Mouse (Mus musculus): ENCODE measurements around the gene Clec4b2. TPM values are rescaled to one million over a fixed set of nuclear protein-coding genes. Genes with fewer than 3 reads are reported as not detected.
"Not testable (repeated sequence)": the region's sequence is repeated elsewhere in the genome, so short reads cannot be mapped to it uniquely, and the experiment has no call there.

Clec4b2 gene
- not detected in 2 replicates for polyA plus RNA-seq (2012; rRNA removed)

DNA sequence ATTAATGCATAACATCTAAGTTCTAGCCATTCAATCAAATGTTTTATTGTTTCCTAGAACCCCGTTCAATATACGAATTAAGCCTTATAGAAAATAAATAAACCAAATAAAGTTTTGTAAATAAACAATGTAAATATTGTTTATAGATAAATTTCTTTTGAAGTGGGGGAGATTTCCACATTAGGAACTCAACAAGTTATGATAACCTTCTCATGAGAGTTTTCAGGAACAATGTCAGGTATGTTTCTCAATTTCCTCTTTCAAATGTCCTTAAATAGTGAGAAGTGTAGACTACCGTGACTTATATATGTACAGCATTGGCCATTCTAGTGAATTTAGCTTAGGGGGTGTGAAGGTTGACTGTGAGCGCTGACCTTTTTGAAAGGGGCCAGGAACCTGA, at the start of gene Clec4b2:
Gene Clec4b2, plus strand, starts transcription at position 301 of the 400 bp plus-strand sequence.
- Histone ChIP-seq H3K4me3 (ENCODE audit: insufficient read depth, low read length) (no peak within 1 kb of the TSS), H3K27ac (ENCODE audit: insufficient read depth, low read length) (no peak within 1 kb of the TSS), H3K4me1 (ENCODE audit: control insufficient read depth, insufficient read depth, low read length) (no peaks in the 10 kb centered on the region)
- no peak for TF ChIP-seq CTCF (IDR thresholded peaks at IDR 0.05; ENCODE audit: extremely low read depth, insufficient read depth, low read length)
- no peak for TF ChIP-seq POLR2A (IDR thresholded peaks at IDR 0.05; ENCODE audit: extremely low read depth, insufficient read depth, low read length)

GRCm38 (mm10) chr6:123123195-123123594, 49.5 kb upstream of the Clec4b2 start:
- Histone ChIP-seq H3K4me3 (ENCODE audit: insufficient read depth, low read length) (no peak overlapping the region), H3K27ac (ENCODE audit: insufficient read depth, low read length) (no peak overlapping the region), H3K4me1 (ENCODE audit: control insufficient read depth, insufficient read depth, low read length) (no peaks in the 10 kb centered on the region)
- no peak for TF ChIP-seq POLR2A (IDR thresholded peaks at IDR 0.05; ENCODE audit: extremely low read depth, insufficient read depth, low read length)
- TF ChIP-seq CTCF (IDR thresholded peaks at IDR 0.05; ENCODE audit: extremely low read depth, insufficient read depth, low read length), result no peak

DNA sequence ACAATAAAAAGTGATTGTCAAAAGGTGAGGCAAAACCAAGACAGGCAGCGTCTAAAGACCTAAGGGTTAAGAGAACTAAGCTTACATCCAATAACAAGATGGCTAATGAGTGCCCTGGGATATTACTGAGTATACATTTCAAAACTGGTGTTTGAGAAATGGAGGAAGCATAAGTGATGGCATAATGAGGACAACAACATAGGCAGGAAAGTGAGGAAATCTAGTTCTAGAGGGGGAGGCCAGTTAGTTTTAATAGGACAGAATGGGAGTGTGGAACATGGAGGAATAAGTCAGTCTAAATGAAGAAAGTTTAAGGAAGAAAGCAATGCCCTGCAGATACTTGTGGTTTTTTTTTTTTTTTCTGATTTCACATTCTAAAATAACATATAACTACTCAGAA, 45.5 kb upstream of the Clec4b2 start:
- Histone ChIP-seq H3K27ac (ENCODE audit: insufficient read depth, low read length) (no peak overlapping the region), H3K4me3 (ENCODE audit: insufficient read depth, low read length) (no peak overlapping the region), H3K4me1 (ENCODE audit: control insufficient read depth, insufficient read depth, low read length) (no peaks in the 10 kb centered on the region)
- TF ChIP-seq CTCF (IDR thresholded peaks at IDR 0.05; ENCODE audit: extremely low read depth, insufficient read depth, low read length), result no peak
- TF ChIP-seq POLR2A (IDR thresholded peaks at IDR 0.05; ENCODE audit: extremely low read depth, insufficient read depth, low read length), result no peak

- not testable (repeated sequence) for H3K4me3 ChIP-seq (ENCODE audit: insufficient read depth, low read length); H3K4me1 ChIP-seq (ENCODE audit: control insufficient read depth, insufficient read depth, low read length); H3K27ac ChIP-seq (ENCODE audit: insufficient read depth, low read length)
Observed at GRCm38 (mm10) chr6:123137766-123138526, 34.7 kb upstream of the Clec4b2 start.

- Histone ChIP-seq H3K4me3 (ENCODE audit: insufficient read depth, low read length) (no peak overlapping the region), H3K27ac (ENCODE audit: insufficient read depth, low read length) (no peak overlapping the region), H3K4me1 (ENCODE audit: control insufficient read depth, insufficient read depth, low read length) (no peaks in the 10 kb centered on the region)
- TF ChIP-seq CTCF (IDR thresholded peaks at IDR 0.05; ENCODE audit: extremely low read depth, insufficient read depth, low read length) (no peak), POLR2A (IDR thresholded peaks at IDR 0.05; ENCODE audit: extremely low read depth, insufficient read depth, low read length) (no peak)
Observed at GRCm38 (mm10) chr6:123170106-123170505, 2.6 kb upstream of the Clec4b2 start.

DNA sequence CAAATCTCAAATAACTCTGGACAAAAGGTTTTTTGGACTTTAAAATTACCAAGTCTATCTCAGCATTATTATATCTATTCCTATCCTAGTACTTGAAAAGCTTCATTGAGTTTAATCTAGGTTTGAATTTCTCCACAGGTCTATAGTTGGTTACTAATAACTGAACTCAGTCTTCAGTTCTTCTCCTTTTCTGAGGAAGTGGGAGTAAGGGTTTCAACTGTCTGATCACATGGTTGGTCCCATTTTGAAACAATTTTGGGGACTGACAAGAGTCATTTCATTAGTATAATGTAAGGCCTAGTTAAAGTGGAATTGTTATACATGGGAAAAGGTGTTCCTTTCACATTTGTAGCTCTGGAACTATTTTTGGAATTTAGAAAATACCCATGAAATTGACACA, 1.7 kb upstream of the Clec4b2 start:
- no peak overlapping the region for H3K27ac ChIP-seq (ENCODE audit: insufficient read depth, low read length)
- no peaks in the 10 kb centered on the region for H3K4me1 ChIP-seq (ENCODE audit: control insufficient read depth, insufficient read depth, low read length)
- H3K4me3 ChIP-seq (ENCODE audit: insufficient read depth, low read length), result no peak overlapping the region
- TF ChIP-seq CTCF (IDR thresholded peaks at IDR 0.05; ENCODE audit: extremely low read depth, insufficient read depth, low read length), result no peak
- no peak for TF ChIP-seq POLR2A (IDR thresholded peaks at IDR 0.05; ENCODE audit: extremely low read depth, insufficient read depth, low read length)

DNA sequence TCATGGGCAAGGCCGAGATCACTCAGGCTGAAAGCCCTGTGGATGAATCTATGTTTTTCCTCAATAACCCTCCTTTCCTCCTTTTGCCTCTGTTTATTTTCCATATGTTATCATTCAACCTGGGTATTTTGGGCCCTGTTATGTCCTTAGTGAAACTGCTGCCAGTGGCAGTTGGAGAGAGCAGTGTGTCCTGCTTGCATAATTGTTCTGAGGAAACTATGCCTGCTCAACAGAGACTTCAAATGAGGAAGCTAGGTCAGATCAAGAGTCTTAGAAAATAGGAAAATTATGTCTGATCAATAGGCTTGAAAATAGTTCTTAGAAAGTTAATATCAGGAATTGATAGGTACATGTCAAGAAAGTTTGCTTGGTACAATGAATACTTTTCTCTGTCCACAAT, 2.9 kb downstream of the Clec4b2 start:
- Histone ChIP-seq H3K27ac (ENCODE audit: insufficient read depth, low read length) (no peak overlapping the region), H3K4me1 (ENCODE audit: control insufficient read depth, insufficient read depth, low read length) (no peaks in the 10 kb centered on the region), H3K4me3 (ENCODE audit: insufficient read depth, low read length) (no peak overlapping the region)
- TF ChIP-seq POLR2A (IDR thresholded peaks at IDR 0.05; ENCODE audit: extremely low read depth, insufficient read depth, low read length) (no peak), CTCF (IDR thresholded peaks at IDR 0.05; ENCODE audit: extremely low read depth, insufficient read depth, low read length) (no peak)

GRCm38 (mm10) chr6:123184862-123185261, 12.2 kb downstream of the Clec4b2 start:
- not testable (repeated sequence) for H3K4me1 ChIP-seq (ENCODE audit: control insufficient read depth, insufficient read depth, low read length); H3K27ac ChIP-seq (ENCODE audit: insufficient read depth, low read length); H3K4me3 ChIP-seq (ENCODE audit: insufficient read depth, low read length)

DNA sequence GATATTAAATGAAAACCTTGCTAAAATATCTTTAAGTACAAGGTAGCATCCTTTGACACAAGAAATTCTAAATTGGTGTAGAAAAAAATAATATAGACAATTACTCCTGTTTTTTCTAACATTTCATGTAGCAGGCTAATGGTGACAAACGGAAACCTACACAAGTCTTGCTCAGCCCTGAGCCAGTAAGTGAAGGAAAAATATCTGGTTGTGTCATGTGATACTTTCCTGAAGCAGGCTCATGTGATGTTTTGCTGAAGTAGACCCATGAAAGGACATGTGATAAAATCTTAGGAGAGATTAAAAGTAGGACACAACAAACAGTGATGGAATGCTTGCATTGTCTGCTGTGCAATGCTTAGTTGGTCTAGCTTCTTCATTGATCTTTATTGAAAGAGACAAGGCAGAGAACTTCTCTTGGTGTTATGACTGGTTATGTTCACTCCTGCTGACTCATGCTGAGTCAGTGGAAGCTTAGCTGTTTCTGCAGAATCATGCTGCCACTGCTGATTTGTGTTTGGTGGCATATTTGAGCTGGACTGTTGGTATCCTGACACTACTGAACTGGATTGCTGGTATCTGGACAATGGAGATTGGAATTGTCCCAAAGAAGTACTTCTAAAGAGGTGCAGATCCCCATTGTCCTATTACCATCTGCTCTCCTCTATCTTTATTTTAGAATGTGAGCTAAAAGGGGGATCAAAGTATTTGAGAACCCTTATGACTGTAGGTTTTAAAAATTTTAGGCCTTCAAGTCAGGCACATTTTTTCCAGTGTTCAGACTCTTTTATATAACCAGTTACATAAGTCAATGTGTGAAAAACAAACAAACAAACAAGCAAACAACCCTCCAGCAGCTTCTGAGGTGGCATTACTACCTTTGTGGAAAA, 34.7 kb downstream of the Clec4b2 start:
- Histone ChIP-seq H3K4me1 (ENCODE audit: control insufficient read depth, insufficient read depth, low read length) (no peaks in the 10 kb centered on the region), H3K4me3 (ENCODE audit: insufficient read depth, low read length) (no peak overlapping the region), H3K27ac (ENCODE audit: insufficient read depth, low read length) (no peak overlapping the region)
- TF ChIP-seq POLR2A (IDR thresholded peaks at IDR 0.05; ENCODE audit: extremely low read depth, insufficient read depth, low read length), result no peak
- no peak for TF ChIP-seq CTCF (IDR thresholded peaks at IDR 0.05; ENCODE audit: extremely low read depth, insufficient read depth, low read length)

DNA sequence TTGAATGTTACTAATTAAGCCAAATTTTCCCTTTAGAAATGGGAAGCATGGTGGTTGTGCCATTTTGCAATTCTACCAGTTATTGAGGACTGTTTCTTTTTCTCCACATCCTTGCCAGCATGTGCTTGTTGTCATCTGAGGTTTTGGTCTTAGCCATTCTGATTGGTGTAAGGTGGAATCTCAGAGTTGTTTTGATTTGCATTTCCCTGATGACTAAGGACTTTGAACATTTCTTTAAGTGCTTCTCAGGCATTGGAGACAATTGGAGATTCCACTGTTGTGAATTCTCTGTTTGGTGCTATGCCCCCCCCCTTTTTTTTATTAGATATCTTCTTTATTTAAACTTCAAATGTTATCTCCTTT, 35.4 kb downstream of the Clec4b2 start:
- not testable (repeated sequence) for H3K4me3 ChIP-seq (ENCODE audit: insufficient read depth, low read length); H3K27ac ChIP-seq (ENCODE audit: insufficient read depth, low read length); H3K4me1 ChIP-seq (ENCODE audit: control insufficient read depth, insufficient read depth, low read length)

Measured in cortical plate, adult 2 months (tissue).